Mouse (Mus musculus): ENCODE results near the gene Atp6v1a. TPM values are rescaled to one million over a fixed set of nuclear protein-coding genes. Genes with fewer than 3 reads are reported as not detected.

Gene Atp6v1a
- total and polyA plus RNA-seq, 3 experiments = 75.0 to 104 (median 78.5) TPM

DNA sequence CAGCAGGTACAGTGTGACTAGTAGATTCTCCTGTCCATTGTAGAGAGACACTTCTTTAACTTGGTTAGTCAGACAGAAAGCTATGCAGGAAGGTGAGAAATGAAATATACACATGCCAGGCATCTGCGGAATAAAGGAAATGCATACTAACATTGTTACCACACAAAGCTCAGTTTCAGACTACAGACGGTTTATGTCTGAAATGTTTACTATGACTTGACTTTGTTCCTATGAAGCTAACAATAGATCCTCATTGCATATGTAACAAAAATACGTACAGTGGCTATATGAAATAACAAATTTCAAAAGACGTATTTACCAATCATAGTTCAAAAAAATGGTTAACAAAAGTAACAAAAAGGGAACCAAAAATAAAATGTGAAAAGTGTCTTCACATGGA lies 47.7 kb upstream of the Atp6v1a start:
- in situ Hi-C loops (cut with MboI; ENCODE audit: low pct_ligation_motif_present, low pct_unique_long_range_greater_than_20kb, low sequenced_read_pairs) (no loop called here), dilution Hi-C loops (cut with MboI; ENCODE audit: extremely low pct_ligation_motif_present, extremely low pct_unique_long_range_greater_than_20kb, low sequenced_read_pairs) (no loop called here)
- no peaks in the 10 kb centered on the region for H3K27me3 ChIP-seq (replicated peaks)
- H3K9me3 ChIP-seq (replicated peaks; ENCODE audit: low read length) = peaks cover 5% of the 10 kb centered on the region
- no peak overlapping the region for H3K27ac ChIP-seq (ENCODE audit: insufficient read depth, low read depth)
- no peak overlapping the region for H3K9ac ChIP-seq (ENCODE audit: insufficient read depth, low read depth)
- no peak overlapping the region for H3K4me3 ChIP-seq (replicated peaks in 1 of 3; ENCODE audit: low read depth in 2 of 3, low read length in 2 of 3, poor library complexity in 1 of 3)
- TF ChIP-seq KAT2A (IDR thresholded peaks at IDR 0.05; ENCODE audit: insufficient replicate concordance, low read length) = no peak
- TF ChIP-seq UBTF (IDR thresholded peaks at IDR 0.05; ENCODE audit: low read depth, low read length) = no peak
- TF ChIP-seq SMC3 (IDR thresholded peaks at IDR 0.05; ENCODE audit: low read depth, low read length) = no peak
- no peak for TF ChIP-seq JUN (IDR thresholded peaks at IDR 0.05; ENCODE audit: insufficient read depth, low read depth, low read length)
- TF ChIP-seq SIN3A (IDR thresholded peaks at IDR 0.05; ENCODE audit: low read length) = no peak
- no peak for TF ChIP-seq MEF2A (IDR thresholded peaks at IDR 0.05; ENCODE audit: borderline replicate concordance, low read depth, low read length)
- TF ChIP-seq E2F4 (IDR thresholded peaks at IDR 0.05; ENCODE audit: insufficient replicate concordance, low read depth, low read length) = no peak
- no peak for TF ChIP-seq MAZ (IDR thresholded peaks at IDR 0.05; ENCODE audit: low read depth, low read length)
- no peak for TF ChIP-seq IRF4 (IDR thresholded peaks at IDR 0.05; ENCODE audit: low read depth, low read length)
- no peak for TF ChIP-seq MAX (IDR thresholded peaks at IDR 0.05; ENCODE audit: low read length)
- no peak for TF ChIP-seq CHD1 (IDR thresholded peaks at IDR 0.05; ENCODE audit: low read depth, low read length)
- TF ChIP-seq NELFE (IDR thresholded peaks at IDR 0.05; ENCODE audit: low read depth, low read length) = no peak
- TF ChIP-seq ELF1 (IDR thresholded peaks at IDR 0.05; ENCODE audit: low read depth, low read length) = no peak
- TF ChIP-seq ETS1 (conservative IDR thresholded peaks at IDR 0.05; ENCODE audit: low read depth, low read length) = no peak
- TF ChIP-seq MAFK (IDR thresholded peaks at IDR 0.05; ENCODE audit: insufficient replicate concordance, low read length) = no peak
- TF ChIP-seq HCFC1 (IDR thresholded peaks at IDR 0.05; ENCODE audit: low read depth, low read length) = no peak
- TF ChIP-seq PAX5 (IDR thresholded peaks at IDR 0.05; ENCODE audit: low read length) = no peak
- no peak for TF ChIP-seq JUND (conservative IDR thresholded peaks at IDR 0.05; ENCODE audit: low read depth, low read length)
- TF ChIP-seq RCOR1 (conservative IDR thresholded peaks at IDR 0.05; ENCODE audit: low read depth, low read length) = no peak
- no peak for TF ChIP-seq NRF1 (IDR thresholded peaks at IDR 0.05; ENCODE audit: low read depth, low read length)
- H3K4me2 ChIP-seq (ENCODE audit: insufficient read depth, low read depth, poor library complexity, severe bottlenecking) = no peak overlapping the region
- DNase-seq (ENCODE audit: extremely low read depth) = no peak
- 0 out of 2 replicates have a peak, but pooled peaks cover 2% of the 10 kb centered on the region for H3K79me2 ChIP-seq (replicated peaks; ENCODE audit: control insufficient read depth, extremely low read depth, insufficient read depth, poor library complexity, severe bottlenecking)
- peaks cover 0 to 4% of the 10 kb centered on the region in 2 experiments; a peak in 2 of 4 replicates for H3K4me1 ChIP-seq (ENCODE audit: control insufficient read depth in 1 of 2, insufficient read depth in 2 of 2)
- peaks cover 0 to 21% of the 10 kb centered on the region in 2 experiments for H3K36me3 ChIP-seq (replicated peaks in 1 of 2; ENCODE audit: control insufficient read depth in 1 of 2, insufficient read depth in 1 of 2, low read length in 1 of 2)

DNA sequence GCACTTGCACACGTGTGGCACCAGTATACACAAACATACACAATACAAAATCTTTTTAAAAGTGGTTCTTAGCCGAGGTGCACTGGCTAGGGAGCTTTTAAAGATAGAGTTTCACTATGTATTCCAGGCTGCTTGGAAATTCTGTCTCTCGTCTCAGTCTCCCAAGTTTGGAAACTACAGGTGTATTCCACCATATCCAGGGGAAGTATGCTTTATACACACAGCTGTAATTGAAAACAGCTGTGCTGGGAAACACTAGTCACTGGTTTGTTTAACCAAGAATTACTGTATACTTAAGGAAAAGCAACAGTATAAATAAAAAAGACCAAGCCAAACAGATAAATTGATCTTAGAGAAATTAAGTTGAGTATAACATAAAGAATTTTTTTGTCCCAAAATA lies 45.3 kb upstream of the Atp6v1a start:
- Histone ChIP-seq H3K9ac (ENCODE audit: insufficient read depth, low read depth) (no peak overlapping the region), H3K27ac (ENCODE audit: insufficient read depth, low read depth) (no peak overlapping the region), H3K27me3 (replicated peaks) (no peaks in the 10 kb centered on the region), H3K4me3 (replicated peaks in 1 of 3; ENCODE audit: low read depth in 2 of 3, low read length in 2 of 3, poor library complexity in 1 of 3) (no peak overlapping the region), H3K4me2 (ENCODE audit: insufficient read depth, low read depth, poor library complexity, severe bottlenecking) (no peak overlapping the region), H3K4me1 (ENCODE audit: control insufficient read depth in 1 of 2, insufficient read depth in 2 of 2) (no peaks in the 10 kb centered on the region; a peak in 1 of 4 replicates), H3K36me3 (replicated peaks in 1 of 2; ENCODE audit: control insufficient read depth in 1 of 2, insufficient read depth in 1 of 2, low read length in 1 of 2) (peaks cover 0 to 23% of the 10 kb centered on the region in 2 experiments), H3K9me3 (replicated peaks; ENCODE audit: low read length) (peaks cover 5% of the 10 kb centered on the region), H3K79me2 (replicated peaks; ENCODE audit: control insufficient read depth, extremely low read depth, insufficient read depth, poor library complexity, severe bottlenecking) (0 out of 2 replicates have a peak, but pooled peaks cover 2% of the 10 kb centered on the region)
- TF ChIP-seq JUND (conservative IDR thresholded peaks at IDR 0.05; ENCODE audit: low read depth, low read length) (no peak), ETS1 (conservative IDR thresholded peaks at IDR 0.05; ENCODE audit: low read depth, low read length) (no peak), MYC (IDR thresholded peaks at IDR 0.05; ENCODE audit: low read depth, low read length) (no peak), POLR2AphosphoS2 (IDR thresholded peaks at IDR 0.05; ENCODE audit: low read depth, low read length) (no peak), NRF1 (IDR thresholded peaks at IDR 0.05; ENCODE audit: low read depth, low read length) (no peak), MEF2A (IDR thresholded peaks at IDR 0.05; ENCODE audit: borderline replicate concordance, low read depth, low read length) (no peak)
- DNase-seq (ENCODE audit: extremely low read depth) = no peak
- dilution Hi-C loops (cut with MboI; ENCODE audit: extremely low pct_ligation_motif_present, extremely low pct_unique_long_range_greater_than_20kb, low sequenced_read_pairs) = no loop called here
- in situ Hi-C loops (cut with MboI; ENCODE audit: low pct_ligation_motif_present, low pct_unique_long_range_greater_than_20kb, low sequenced_read_pairs) = no loop called here
